Mouse (Mus musculus) cortical plate, adult 2 months (tissue): ENCODE data around the gene Sema6b.

Source experiments
- CTCF ChIP-seq: fragments of 200-500 bp; IDR thresholded peaks from 2 replicates; pipeline ENCODE4 v1.5.1; 2011; ENCODE audit warnings: mild to moderate bottlenecking, control low read depth, low read length; ENCODE audit not compliant: insufficient read depth; ENCODE audit errors: extremely low read depth
- POLR2A ChIP-seq: fragments of 200-500 bp; IDR thresholded peaks from 2 replicates; pipeline ENCODE4 v1.6.1; 2011; ENCODE audit warnings: mild to moderate bottlenecking, low read length, control low read depth; ENCODE audit not compliant: insufficient read depth; ENCODE audit errors: extremely low read depth

GRCm38 (mm10) chr17:56139858-56140595 is at the start of gene Sema6b:
- TF ChIP-seq POLR2A: no peak
- TF ChIP-seq CTCF: no peak
